In the genomic region with DNA sequence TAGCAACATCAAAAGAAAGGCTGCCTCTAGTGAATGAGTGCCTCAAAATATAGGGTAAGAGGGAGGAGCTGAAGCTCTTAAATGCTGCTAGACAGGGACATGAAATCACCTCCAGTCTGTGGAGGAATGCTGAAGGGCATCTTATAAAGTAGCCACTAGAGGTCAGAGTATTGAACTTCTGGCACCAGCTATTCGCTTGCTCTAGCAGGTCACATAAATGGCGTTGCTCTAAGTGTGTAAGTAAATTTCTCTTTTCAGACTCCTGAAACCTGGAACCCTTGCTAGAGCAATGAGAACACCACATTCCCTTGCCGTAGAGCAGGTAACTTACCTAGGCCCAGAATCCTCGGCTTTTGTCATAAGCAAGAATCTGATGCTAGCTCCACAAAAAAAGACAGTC, we compare ENCODE assay signal across 8 mouse cellular contexts. TPM values are rescaled to one million over a fixed set of nuclear protein-coding genes. Genes with fewer than 3 reads are reported as not detected.
DNase-seq lines count a peak whose midpoint lies in the region; ATAC-seq and TF ChIP-seq lines count a peak whose summit lies in the region.

No protein-coding gene starts in this region.

- H3K4me2 ChIP-seq in hindbrain, embryonic 13.5 days, result no peak overlapping the region
- no peak overlapping the region for H3K4me2 ChIP-seq in midbrain, embryonic 12.5 days (replicated peaks)

- ATAC-seq in hindbrain, embryonic 13.5 days (ENCODE audit: low FRiP score), result no peak
- ATAC-seq in G1E (ENCODE audit: extremely low read depth, insufficient number of reproducible peaks, low FRiP score, poor library complexity, severe bottlenecking), result peak; percentile 80
- peak; percentile 51; the same call in 1 of the 2 replicates for ATAC-seq in midbrain, embryonic 12.5 days (ENCODE audit: low FRiP score, low read depth)

- DNase-seq in hindbrain, embryonic 10.5 days (ENCODE audit: low spot score), result peak; percentile 13
- peak; percentile 35 for DNase-seq in G1E (ENCODE audit: low spot score)
- DNase-seq in embryo, embryonic 10 days (ENCODE audit: low spot score), result peak; percentile 75
- DNase-seq in heart, postnatal 25 days (ENCODE audit: low spot score), result peak; percentile 4
- peak; percentile 32 to 63 for DNase-seq in kidney, postnatal 36 days
- DNase-seq in gastrocnemius, postnatal 14 days, result no peak

- 20% methylated on average over 4 of the region's 4 CpGs for WGBS in hindbrain, embryonic 10.5 days
- WGBS in hindbrain, embryonic 13.5 days, result 24% methylated on average over 4 of the region's 4 CpGs
- WGBS in midbrain, embryonic 12.5 days, result 21% methylated on average over 4 of the region's 4 CpGs

- H3K9me3 ChIP-seq in hindbrain, embryonic 10.5 days, result no peaks in the 10 kb centered on the region
- H3K9me3 ChIP-seq in hindbrain, embryonic 13.5 days, result no peaks in the 10 kb centered on the region
- no peaks in the 10 kb centered on the region for H3K9me3 ChIP-seq in G1E (replicated peaks)
- H3K9me3 ChIP-seq in midbrain, embryonic 12.5 days, result no peaks in the 10 kb centered on the region

- peaks cover 3% of the 10 kb centered on the region; the same call in 1 of the 2 replicates for H3K36me3 ChIP-seq in hindbrain, embryonic 10.5 days
- no peaks in the 10 kb centered on the region for H3K36me3 ChIP-seq in hindbrain, embryonic 13.5 days
- H3K36me3 ChIP-seq in G1E (replicated peaks), result peaks cover 14% of the 10 kb centered on the region
- no peaks in the 10 kb centered on the region for H3K36me3 ChIP-seq in midbrain, embryonic 12.5 days

- peak; percentile 40; the same call in 1 of the 2 replicates for TF ChIP-seq CTCF in G1E (IDR thresholded peaks at IDR 0.05; ENCODE audit: low read depth, low read length)

- H3K4me1 ChIP-seq in hindbrain, embryonic 10.5 days (replicated peaks), result peaks cover 17% of the 10 kb centered on the region
- peaks cover 20% of the 10 kb centered on the region for H3K4me1 ChIP-seq in hindbrain, embryonic 13.5 days (replicated peaks)
- H3K4me1 ChIP-seq in G1E (ENCODE audit: insufficient read depth, low read depth, low read length), result peaks cover 26% of the 10 kb centered on the region
- H3K4me1 ChIP-seq in midbrain, embryonic 12.5 days, result peaks cover 13% of the 10 kb centered on the region; the same call in 1 of the 2 replicates

- no peak overlapping the region for H3K9ac ChIP-seq in hindbrain, embryonic 13.5 days
- H3K9ac ChIP-seq in midbrain, embryonic 12.5 days (replicated peaks), result no peak overlapping the region

- no peak overlapping the region for H3K27ac ChIP-seq in hindbrain, embryonic 10.5 days
- no peak overlapping the region for H3K27ac ChIP-seq in hindbrain, embryonic 13.5 days
- H3K27ac ChIP-seq in midbrain, embryonic 12.5 days (replicated peaks), result no peak overlapping the region

- intact Hi-C loops in heart, postnatal 25 days (cut with DNase I), result loop anchor here (5.0 kb wide), 1 partner anchor 400 kb away; no protein-coding TSS in a partner anchor
- intact Hi-C loops in gastrocnemius, postnatal 14 days (cut with DNase I; ENCODE audit: low total_unique reads), result no loop called here

- H3K27me3 ChIP-seq in hindbrain, embryonic 10.5 days (ENCODE audit: insufficient read depth, poor library complexity, severe bottlenecking), result no peaks in the 10 kb centered on the region
- no peaks in the 10 kb centered on the region for H3K27me3 ChIP-seq in hindbrain, embryonic 13.5 days
- H3K27me3 ChIP-seq in G1E (ENCODE audit: insufficient read depth, low read length), result peaks cover 6% of the 10 kb centered on the region
- no peaks in the 10 kb centered on the region for H3K27me3 ChIP-seq in midbrain, embryonic 12.5 days

- H3K4me3 ChIP-seq in hindbrain, embryonic 10.5 days, result no peak overlapping the region
- no peak overlapping the region for H3K4me3 ChIP-seq in hindbrain, embryonic 13.5 days
- H3K4me3 ChIP-seq in G1E (ENCODE audit: low read depth, low read length), result no peak overlapping the region
- no peak overlapping the region for H3K4me3 ChIP-seq in midbrain, embryonic 12.5 days

RNA-seq across cellular contexts. Expression of a gene that starts 2.0 kb away (rescaled TPM):
- 29.6 and 32.8 TPM in 2 replicates for polyA plus RNA-seq in hindbrain, embryonic 10.5 days (2016; fragmentation: Nextera tagmentation; extraction: Ambion mirVana)
- 24.3 and 25.2 TPM in 2 replicates for polyA plus RNA-seq in hindbrain, embryonic 13.5 days (2015; fragmentation: Nextera tagmentation; extraction: Ambion mirVana)
- total RNA-seq in G1E (2014; fragmentation: Nextera tagmentation) (35.6 and 64.7 TPM in 2 replicates), G1E (2017) (50.3 and 53.9 TPM in 2 replicates)
- 0.66 and 0.98 TPM in 2 replicates for polyA plus RNA-seq in G1E (2012)
- 10 to 100 TPM; 33.7 to 34.2 TPM for total RNA-seq in heart, postnatal 25 days (2021)
- polyA plus RNA-seq in midbrain, embryonic 12.5 days (2016; fragmentation: Nextera tagmentation; extraction: Ambion mirVana), result 33.3 and 36.4 TPM in 2 replicates
- total RNA-seq in gastrocnemius, postnatal 14 days (2021), result 10 to 100 TPM; 25.0 to 28.2 TPM

Comparison
In these comparisons a context has a peak if more than half of its experiments do, and no peak if none do; other contexts are left out.
1. RNA of a gene that starts 2.0 kb away (polyA plus RNA-seq): 33.3 to 36.4 TPM in midbrain, embryonic 12.5 days, 29.6 to 32.8 TPM in hindbrain, embryonic 10.5 days and 24.3 to 25.2 TPM in hindbrain, embryonic 13.5 days; 0.66 to 0.98 TPM in G1E; every median in the first group is over 10 times any median in the second.